Mouse (Mus musculus) testis, adult 2 months (tissue): ENCODE results near the gene Adamtsl5. TPM values are rescaled to one million over a fixed set of nuclear protein-coding genes. Genes with fewer than 3 reads are reported as not detected.

ENCODE experiments used
- H3K27ac ChIP-seq: fragments of 200-500 bp; 2 replicates; pipeline ENCODE4 v1.5.1; 2012; ENCODE audit warnings: low read depth, low read length; ENCODE audit not compliant: control insufficient read depth, insufficient read depth
- H3K27me3 ChIP-seq: fragments of 200-500 bp; 2 replicates; pipeline ENCODE4 v1.6.1; 2012; ENCODE audit warnings: mild to moderate bottlenecking, low read length, moderate library complexity; ENCODE audit not compliant: control insufficient read depth, insufficient read depth
- H3K36me3 ChIP-seq: fragments of 200-500 bp; 2 replicates; pipeline ENCODE4 v1.6.1; 2012; ENCODE audit warnings: mild to moderate bottlenecking, low read length; ENCODE audit not compliant: control insufficient read depth, insufficient read depth
- H3K4me1 ChIP-seq: fragments of 200-500 bp; 2 replicates; pipeline ENCODE4 v1.6.1; 2012; ENCODE audit warnings: low read length; ENCODE audit not compliant: control insufficient read depth, insufficient read depth
- H3K4me3 ChIP-seq: fragments of 200-500 bp; 2 replicates; pipeline ENCODE4 v1.5.1; 2012; ENCODE audit warnings: low read depth, mild to moderate bottlenecking, low read length, moderate library complexity, mixed read lengths; ENCODE audit not compliant: control insufficient read depth
- CTCF ChIP-seq: fragments of 200-500 bp; IDR thresholded peaks from 2 replicates; pipeline ENCODE4 v1.5.1; 2012; ENCODE audit warnings: low read depth, mild to moderate bottlenecking, inconsistent platforms, low read length, moderate library complexity; ENCODE audit not compliant: control insufficient read depth, insufficient read depth, insufficient replicate concordance
- POLR2A ChIP-seq: fragments of 200-500 bp; IDR thresholded peaks from 2 replicates; pipeline ENCODE4 v1.6.1; 2012; ENCODE audit warnings: low read depth, mild to moderate bottlenecking, inconsistent platforms, low read length, moderate library complexity; ENCODE audit not compliant: control insufficient read depth
- polyA plus RNA-seq: library from polyadenylated mRNA; depleted of rRNA; stranded (reverse); fragments of >200 nt; gene quantifications from 2 replicates; pipeline ENCODE4 v1.2.3, GENCODE M21; 2012

The Adamtsl5 gene
- polyA plus RNA-seq, 1 experiment: 3.3 TPM

DNA sequence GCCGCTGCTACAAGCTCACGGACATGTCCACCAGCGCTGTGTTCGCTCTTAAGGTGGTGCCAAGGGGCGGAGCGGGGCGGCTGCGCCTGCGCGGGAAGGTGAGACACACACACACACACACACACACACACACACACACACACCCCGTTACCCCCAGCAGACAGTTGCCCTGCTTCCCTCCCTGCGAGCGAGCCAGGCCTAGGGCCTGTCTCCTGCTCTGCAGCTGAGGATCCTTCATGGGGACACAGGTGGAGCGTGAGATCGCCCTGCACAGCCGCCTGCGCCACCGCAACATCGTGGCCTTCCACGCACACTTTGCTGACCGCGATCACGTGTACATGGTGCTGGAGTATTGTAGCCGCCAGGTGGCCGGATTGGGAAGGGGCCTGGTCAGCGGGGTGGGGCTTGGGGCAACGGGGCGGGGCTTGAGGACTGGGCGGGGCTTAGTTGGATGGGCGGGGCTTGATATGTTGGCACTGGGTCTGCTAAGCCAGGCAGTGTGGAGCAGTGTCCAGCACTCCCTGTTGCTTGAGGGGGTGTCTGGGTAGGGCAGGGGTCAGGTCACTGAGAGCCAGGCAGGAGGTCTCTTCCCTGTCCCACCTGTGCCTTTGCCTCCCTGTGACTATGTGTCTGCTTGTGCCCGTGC lies 9.9 kb upstream of the Adamtsl5 start:
- TF ChIP-seq POLR2A: no peak
- TF ChIP-seq CTCF: no peak
- Histone ChIP-seq H3K27ac (no peak overlapping the region), H3K4me1 (peaks cover 19% of the 10 kb centered on the region), H3K4me3 (peak overlapping the region; percentile 30), H3K36me3 (no peaks in the 10 kb centered on the region), H3K27me3 (peaks cover 2% of the 10 kb centered on the region; the same call in 1 of the 2 replicates)

- no peaks in the 10 kb centered on the region for H3K36me3 ChIP-seq
- H3K4me3 ChIP-seq: no peak overlapping the region
- peaks cover 2% of the 10 kb centered on the region; the same call in 1 of the 2 replicates for H3K27me3 ChIP-seq
- TF ChIP-seq POLR2A: no peak
- no peak for TF ChIP-seq CTCF
- H3K4me1 ChIP-seq: peaks cover 19% of the 10 kb centered on the region
- no peak overlapping the region for H3K27ac ChIP-seq
Observed at GRCm38 (mm10) chr10:80357336-80357735, 9.1 kb upstream of the Adamtsl5 start.

DNA sequence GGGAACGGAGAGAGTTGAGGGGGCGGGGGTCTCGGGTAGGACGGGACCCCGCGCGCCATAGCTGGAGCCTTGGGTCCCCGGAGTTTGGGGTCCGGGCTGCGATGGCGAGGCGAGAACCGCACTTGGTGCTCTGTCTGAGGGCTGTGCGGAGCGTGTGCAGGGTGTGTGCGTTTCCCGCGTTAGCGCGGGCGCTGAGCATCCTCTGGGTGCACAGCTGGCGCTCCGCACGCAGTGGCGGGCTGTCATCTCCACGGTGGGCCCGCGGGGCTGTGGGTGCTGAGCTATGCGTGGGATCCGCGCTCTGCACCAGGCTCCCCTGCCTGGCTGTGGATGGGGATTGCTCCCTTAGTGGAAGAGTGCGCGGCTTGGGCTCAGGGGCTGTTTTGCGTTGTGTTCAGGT lies 8.5 kb upstream of the Adamtsl5 start:
- H3K27me3 ChIP-seq: peaks cover 2% of the 10 kb centered on the region; the same call in 1 of the 2 replicates
- peaks cover 19% of the 10 kb centered on the region for H3K4me1 ChIP-seq
- TF ChIP-seq CTCF (no peak), POLR2A (no peak)
- H3K27ac ChIP-seq: no peak overlapping the region
- H3K36me3 ChIP-seq: no peaks in the 10 kb centered on the region
- peak overlapping the region; percentile 54 for H3K4me3 ChIP-seq

DNA sequence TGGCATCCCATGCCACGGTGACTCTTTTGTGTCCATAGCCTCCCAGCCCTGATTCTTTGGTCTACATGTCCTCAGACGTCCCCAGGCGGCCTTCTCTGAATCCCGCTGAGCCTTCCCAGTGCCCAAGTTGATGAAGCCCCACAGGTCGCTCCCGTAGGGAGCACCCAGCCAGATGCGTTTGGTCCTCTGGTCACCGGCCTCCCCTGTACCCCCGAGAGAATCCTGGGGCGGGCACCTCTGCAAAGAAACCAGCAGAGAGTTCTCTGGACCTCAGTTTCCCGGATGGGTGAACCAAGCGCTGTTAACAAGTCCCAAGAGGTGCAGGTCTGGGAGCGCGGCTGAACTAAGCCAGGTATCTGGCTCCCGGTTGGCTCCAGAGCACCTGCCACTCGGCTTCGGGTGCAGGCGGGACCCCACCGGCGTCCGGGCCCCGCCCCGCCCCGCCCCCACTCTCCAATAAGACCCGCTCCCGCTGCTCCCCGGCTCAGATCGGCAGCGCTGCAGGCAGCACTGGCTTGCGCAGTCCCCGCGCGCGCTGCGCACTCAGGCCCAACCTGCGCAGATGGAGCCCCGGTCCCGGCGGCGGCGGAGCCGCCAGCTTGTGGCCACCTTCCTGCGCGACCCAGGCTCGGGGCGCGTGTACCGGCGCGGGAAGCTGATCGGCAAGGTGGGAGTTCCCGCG lies 7.9 kb upstream of the Adamtsl5 start, which contains the start of gene Plk5:
Plk5 (plus strand) TSS at position 459 of the 682 bp plus-strand sequence.
- Histone ChIP-seq H3K36me3 (no peaks in the 10 kb centered on the region), H3K4me1 (peaks cover 19% of the 10 kb centered on the region), H3K27me3 (peaks cover 2% of the 10 kb centered on the region; the same call in 1 of the 2 replicates), H3K4me3 (peak within 1 kb of the TSS; percentile 54), H3K27ac (no peak within 1 kb of the TSS)
- TF ChIP-seq POLR2A: no peak
- no peak for TF ChIP-seq CTCF

DNA sequence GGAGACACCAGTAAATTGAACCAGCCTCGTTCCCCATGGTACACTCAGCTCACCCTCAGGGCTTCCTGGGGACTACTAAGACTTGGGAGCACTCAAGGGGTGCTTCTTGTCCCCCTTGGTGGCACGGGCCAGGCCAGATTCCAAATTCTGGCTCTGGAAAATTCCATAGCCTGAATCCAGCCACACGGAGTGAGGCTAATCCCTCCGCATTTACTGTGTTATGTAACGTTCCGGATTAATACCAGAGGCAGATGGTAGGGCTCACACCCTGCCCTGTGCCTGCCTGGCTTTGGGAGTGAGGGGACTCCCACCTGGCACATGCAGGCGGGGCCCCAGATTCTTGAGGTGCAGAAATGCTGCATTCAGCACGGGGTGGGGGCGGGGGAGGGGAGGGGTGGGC lies 7.2 kb upstream of the Adamtsl5 start:
- H3K27me3 ChIP-seq: peaks cover 2% of the 10 kb centered on the region; the same call in 1 of the 2 replicates
- no peaks in the 10 kb centered on the region for H3K36me3 ChIP-seq
- H3K4me3 ChIP-seq: no peak overlapping the region

GRCm38 (mm10) chr10:80352727-80353126 lies 4.5 kb upstream of the Adamtsl5 start:
- no peaks in the 10 kb centered on the region for H3K27me3 ChIP-seq
- no peaks in the 10 kb centered on the region for H3K36me3 ChIP-seq
- H3K4me3 ChIP-seq: no peak overlapping the region
- peaks cover 20% of the 10 kb centered on the region for H3K4me1 ChIP-seq
- TF ChIP-seq CTCF (no peak), POLR2A (no peak)
- H3K27ac ChIP-seq: no peak overlapping the region

More for the DNA sequence above, 7.2 kb upstream of the Adamtsl5 start:
- Histone ChIP-seq H3K4me1 (peaks cover 19% of the 10 kb centered on the region), H3K27ac (no peak overlapping the region)
- TF ChIP-seq POLR2A (no peak), CTCF (no peak)

- TF ChIP-seq CTCF (no peak), POLR2A (no peak)
- Histone ChIP-seq H3K36me3 (no peaks in the 10 kb centered on the region), H3K4me3 (no peak overlapping the region), H3K4me1 (peaks cover 21% of the 10 kb centered on the region), H3K27me3 (no peaks in the 10 kb centered on the region), H3K27ac (no peak overlapping the region)
Observed at GRCm38 (mm10) chr10:80351896-80352295, 3.7 kb upstream of the Adamtsl5 start.
